ENCODE assay signal across 10 mouse cellular contexts in the genomic region with DNA sequence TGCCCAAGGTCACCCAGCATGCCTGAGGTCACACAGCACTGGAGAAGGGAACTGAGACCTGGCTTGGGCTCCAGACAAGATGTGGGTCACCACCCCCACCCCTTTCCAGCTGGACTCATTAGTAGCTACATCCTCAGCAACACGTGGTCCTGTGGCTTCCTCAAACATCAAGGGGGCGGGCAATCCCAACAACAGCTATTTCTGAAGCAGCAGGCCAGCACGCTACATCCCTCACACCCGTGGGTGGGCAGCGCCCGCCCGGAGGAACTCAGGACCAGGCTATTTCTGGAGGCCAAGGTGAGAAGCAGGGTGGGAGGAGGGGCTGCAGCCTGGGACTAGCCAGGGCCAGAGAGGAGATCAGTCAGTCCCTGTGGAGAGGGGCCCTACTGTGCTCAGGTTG. TPM values are rescaled to one million over a fixed set of nuclear protein-coding genes. Genes with fewer than 3 reads are reported as not detected.
DNase-seq lines count a peak whose midpoint lies in the region; ATAC-seq lines count a peak whose summit lies in the region.
"Had no signal": no experiment of that assay in that cellular context is flagged by ENCODE, and none has a peak within 500 bp of the region (broad histone marks: within the 10 kb centered on the region; RNA-seq: fewer than 3 reads in every experiment).

No protein-coding gene starts in this region.

- no peak for ATAC-seq in hindbrain, embryonic 14.5 days (ENCODE audit: low FRiP score)
- ATAC-seq in midbrain, embryonic 16.5 days: no peak
- no peak for ATAC-seq in erythroblast, adult 5-6 weeks (replicated peaks; ENCODE audit: low FRiP score, poor library complexity, severe bottlenecking)
- ATAC-seq: Patski had no signal

- H3K9ac ChIP-seq in hindbrain, embryonic 14.5 days: no peak overlapping the region
- peak overlapping the region; percentile 50; the same call in 1 of the 2 replicates for H3K9ac ChIP-seq in midbrain, embryonic 16.5 days (ENCODE audit: low read depth, low read length)

- peaks cover 50% of the 10 kb centered on the region for H3K27me3 ChIP-seq in forebrain, embryonic 10.5 days (ENCODE audit: poor library complexity, severe bottlenecking)
- no peaks in the 10 kb centered on the region for H3K27me3 ChIP-seq in hindbrain, embryonic 14.5 days (ENCODE audit: control insufficient read depth, insufficient read depth, low read length)
- H3K27me3 ChIP-seq in midbrain, embryonic 16.5 days (ENCODE audit: control insufficient read depth, insufficient read depth, low read depth, low read length): no peaks in the 10 kb centered on the region
- H3K27me3 ChIP-seq: Patski had no signal

- H3K9me3 ChIP-seq in forebrain, embryonic 10.5 days: peaks cover 5% of the 10 kb centered on the region; the same call in 1 of the 2 replicates
- H3K9me3 ChIP-seq in hindbrain, embryonic 14.5 days (ENCODE audit: control insufficient read depth, low read length): no peaks in the 10 kb centered on the region
- no peaks in the 10 kb centered on the region for H3K9me3 ChIP-seq in midbrain, embryonic 16.5 days (replicated peaks; ENCODE audit: control insufficient read depth, low read length, poor library complexity, severe bottlenecking)

- DNase-seq in kidney, postnatal 10 days: peak; percentile 53
- no peak for DNase-seq in kidney, postnatal 25 days
- no peak for DNase-seq in forebrain, embryonic 10.5 days (ENCODE audit: extremely low spot score, low spot score)
- DNase-seq in hindbrain, embryonic 14.5 days (ENCODE audit: low spot score): no peak
- no peak for DNase-seq in c-Kit-positive CD71-positive TER-119-positive erythroid progenitor cells, embryonic 14.5 days (ENCODE audit: low spot score)
- DNase-seq in gastrocnemius, postnatal 14 days: no peak

- intact Hi-C loops in gastrocnemius, postnatal 14 days (cut with DNase I; ENCODE audit: low total_unique reads): no loop called here

- peaks cover 37% of the 10 kb centered on the region for H3K36me3 ChIP-seq in forebrain, embryonic 10.5 days (replicated peaks)
- no peaks in the 10 kb centered on the region for H3K36me3 ChIP-seq in hindbrain, embryonic 14.5 days (replicated peaks; ENCODE audit: control insufficient read depth, insufficient read depth)
- no peaks in the 10 kb centered on the region; the same call in 1 of the 2 replicates for H3K36me3 ChIP-seq in midbrain, embryonic 16.5 days (ENCODE audit: control insufficient read depth, insufficient read depth, low read length)

- H3K27ac ChIP-seq in forebrain, embryonic 10.5 days: peak overlapping the region; percentile 81; the same call in 1 of the 2 replicates
- H3K27ac ChIP-seq in hindbrain, embryonic 14.5 days: peak overlapping the region; percentile 83
- H3K27ac ChIP-seq in midbrain, embryonic 16.5 days (ENCODE audit: low read length): peak overlapping the region; percentile 88

- peak overlapping the region; percentile 14 for H3K4me3 ChIP-seq in forebrain, embryonic 10.5 days
- H3K4me3 ChIP-seq in hindbrain, embryonic 14.5 days (replicated peaks; ENCODE audit: low read length): no peak overlapping the region
- H3K4me3 ChIP-seq in midbrain, embryonic 16.5 days (ENCODE audit: low read depth, low read length): no peak overlapping the region

- H3K4me1 ChIP-seq in forebrain, embryonic 10.5 days: peaks cover 95% of the 10 kb centered on the region
- H3K4me1 ChIP-seq in hindbrain, embryonic 14.5 days (replicated peaks; ENCODE audit: control insufficient read depth, insufficient read depth, low read length): peaks cover 80% of the 10 kb centered on the region
- H3K4me1 ChIP-seq in midbrain, embryonic 16.5 days (ENCODE audit: control insufficient read depth, insufficient read depth, low read length): peaks cover 88% of the 10 kb centered on the region

- H3K4me2 ChIP-seq in hindbrain, embryonic 14.5 days (replicated peaks): peak overlapping the region; percentile 54; the same call in 1 of the 2 replicates
- H3K4me2 ChIP-seq in midbrain, embryonic 16.5 days (ENCODE audit: low read length): peak overlapping the region; percentile 10; the same call in 1 of the 2 replicates

- WGBS in forebrain, embryonic 10.5 days: 71% methylated on average over 7 of the region's 7 CpGs
- 68% methylated on average over 7 of the region's 7 CpGs for WGBS in hindbrain, embryonic 14.5 days
- 53% methylated on average over 7 of the region's 7 CpGs for WGBS in midbrain, embryonic 16.5 days

RNA-seq across cellular contexts. Expression of a gene that starts 7.4 kb away (rescaled TPM):
- polyA plus RNA-seq in forebrain, embryonic 10.5 days (2016; fragmentation: Nextera tagmentation; extraction: Ambion mirVana): 80.3 and 91.5 TPM in 2 replicates
- polyA plus RNA-seq in hindbrain, embryonic 14.5 days (2014; fragmentation: Nextera tagmentation; extraction: Ambion mirVana): 272 and 276 TPM in 2 replicates
- 293 and 299 TPM in 2 replicates for polyA plus RNA-seq in midbrain, embryonic 16.5 days (2015; fragmentation: Nextera tagmentation; extraction: Ambion mirVana)
- 4.8 and 7.3 TPM in 2 replicates for total RNA-seq in erythroblast, adult 5-6 weeks (2015; ENCODE audit: low replicate concordance)
- total RNA-seq in erythroblast, adult 5-6 weeks (2017; ENCODE audit: low replicate concordance): 2.0 and 8.1 TPM in 2 replicates
- 10 to 100 TPM; 38.2 to 44.4 TPM for total RNA-seq in gastrocnemius, postnatal 14 days (2021)

RNA-seq across cellular contexts. Expression of a gene that starts 43.4 kb away (rescaled TPM):
- not detected in 2 replicates for polyA plus RNA-seq in forebrain, embryonic 10.5 days (2016; fragmentation: Nextera tagmentation; extraction: Ambion mirVana)
- not detected in 2 replicates for polyA plus RNA-seq in hindbrain, embryonic 14.5 days (2014; fragmentation: Nextera tagmentation; extraction: Ambion mirVana)
- not detected in 2 replicates for polyA plus RNA-seq in midbrain, embryonic 16.5 days (2015; fragmentation: Nextera tagmentation; extraction: Ambion mirVana)
- not detected in 2 replicates for total RNA-seq in erythroblast, adult 5-6 weeks (2015; ENCODE audit: low replicate concordance)
- total RNA-seq in erythroblast, adult 5-6 weeks (2017; ENCODE audit: low replicate concordance): not detected in 2 replicates
- not detected for total RNA-seq in gastrocnemius, postnatal 14 days (2021)
- total RNA-seq: heart, adult 18-20 months had no signal
- polyA plus RNA-seq: Patski had no signal
